Mouse (Mus musculus) forebrain, postnatal 0 days (tissue): ENCODE measurements around the gene Trim63. TPM values are rescaled to one million over a fixed set of nuclear protein-coding genes. Genes with fewer than 3 reads are reported as not detected.

ENCODE experiments used
- ATAC-seq: fragments of 200-750 bp; cut with Nextera tagmentation; 2 replicates; pipeline ENCODE4 v1.8.0; 2017; ENCODE audit warnings: mild to moderate bottlenecking, moderate library complexity
- DNase-seq: peaks from one replicate; pipeline ENCODE4 v3.0.0-alpha.2; 2015
- H3K27ac ChIP-seq: fragments of 300-500 bp; sonication (generic); 2 replicates; pipeline ENCODE4 v1.5.1; 2014; ENCODE audit warnings: low read depth, mild to moderate bottlenecking, antibody characterized with exemption, low read length, moderate library complexity, mixed read lengths
- H3K27me3 ChIP-seq: fragments of 300-500 bp; sonication (generic); 2 replicates; pipeline ENCODE4 v1.6.1; 2014; ENCODE audit warnings: mild to moderate bottlenecking, low read length, mixed read lengths; ENCODE audit not compliant: insufficient read depth
- H3K36me3 ChIP-seq: fragments of 300-500 bp; sonication (generic); 2 replicates; pipeline ENCODE4 v1.6.1; 2014; ENCODE audit warnings: mild to moderate bottlenecking, moderate library complexity; ENCODE audit not compliant: insufficient read depth
- H3K4me1 ChIP-seq: fragments of 300-500 bp; sonication (generic); 2 replicates; pipeline ENCODE4 v1.6.1; 2014; ENCODE audit warnings: antibody characterized with exemption; ENCODE audit not compliant: insufficient read depth
- H3K4me2 ChIP-seq: fragments of 300-500 bp; sonication (generic); 2 replicates; pipeline ENCODE4 v1.6.1; 2014; ENCODE audit warnings: low read depth, mild to moderate bottlenecking, moderate library complexity
- H3K4me3 ChIP-seq: fragments of 300-500 bp; sonication (generic); 2 replicates; pipeline ENCODE4 v1.5.1; 2014; ENCODE audit warnings: low read depth, low read length, mixed read lengths
- H3K9ac ChIP-seq: fragments of 300-500 bp; sonication (generic); 2 replicates; pipeline ENCODE4 v1.6.1; 2014; ENCODE audit warnings: mild to moderate bottlenecking
- H3K9me3 ChIP-seq: fragments of 300-500 bp; sonication (generic); 2 replicates; pipeline ENCODE4 v1.6.1; 2016; ENCODE audit warnings: low read length
- CTCF ChIP-seq: sonication (generic); IDR thresholded peaks from 2 replicates; pipeline ENCODE4 v1.5.1; 2016; ENCODE audit warnings: antibody characterized with exemption, control low read depth, low read depth
- WGBS: fragments of 180-500 bp; shearing (Covaris S2); extraction: QIAGEN DNeasy Blood & Tissue Kit; methylation state at CpG from one replicate; pipeline ENCODE4 v1.1.7; 2014; 5-methylcytosine and 5-hydroxymethylcytosine counted together
- polyA plus RNA-seq: library from polyadenylated mRNA; unstranded; fragments of >200 nt; fragmentation: Nextera tagmentation; extraction: Ambion mirVana; gene quantifications from 2 replicates; pipeline ENCODE4 v1.2.1, GENCODE M21; 2015
- total RNA-seq: library from RNA; depleted of rRNA; stranded (reverse); fragments of >200 nt; gene quantifications from 2 replicates; pipeline ENCODE4 v1.2.3, GENCODE M21; 2014

Gene Trim63
- total and polyA plus RNA-seq, 2 experiments from 2014 or later = 0.18 to 1.5 TPM

- ATAC-seq = no peak
- WGBS = 8% methylated on average over 14 of the region's 14 CpGs
- Histone ChIP-seq H3K27ac (no peak overlapping the region), H3K9ac (no peak overlapping the region), H3K4me2 (no peak overlapping the region), H3K4me3 (no peak overlapping the region), H3K4me1 (no peaks in the 10 kb centered on the region), H3K27me3 (no peaks in the 10 kb centered on the region), H3K9me3 (no peaks in the 10 kb centered on the region), H3K36me3 (peaks cover 20% of the 10 kb centered on the region)
- no peak for TF ChIP-seq CTCF
- no peak for DNase-seq
Observed at GRCm38 (mm10) chr4:134273417-134274345, 41.2 kb upstream of the Trim63 start.

GRCm38 (mm10) chr4:134284942-134285341 is 30.0 kb upstream of the Trim63 start:
- H3K27ac ChIP-seq = no peak overlapping the region
- DNase-seq = no peak
- peaks cover 12% of the 10 kb centered on the region; the same call in 1 of the 2 replicates for H3K4me1 ChIP-seq
- no peak for TF ChIP-seq CTCF
- ATAC-seq = no peak
- H3K9ac ChIP-seq = no peak overlapping the region
- H3K9me3 ChIP-seq = no peaks in the 10 kb centered on the region
- 93% methylated on average over 2 of the region's 2 CpGs for WGBS
- no peaks in the 10 kb centered on the region for H3K27me3 ChIP-seq
- H3K4me3 ChIP-seq = no peak overlapping the region
- no peak overlapping the region for H3K4me2 ChIP-seq
- peaks cover 17% of the 10 kb centered on the region; the same call in 1 of the 2 replicates for H3K36me3 ChIP-seq

- Histone ChIP-seq H3K36me3 (peaks cover 10% of the 10 kb centered on the region; the same call in 1 of the 2 replicates), H3K9me3 (no peaks in the 10 kb centered on the region), H3K4me2 (peak overlapping the region; percentile 74), H3K4me3 (peak overlapping the region; percentile 89), H3K27ac (peak overlapping the region; percentile 100), H3K9ac (peak overlapping the region; percentile 99), H3K27me3 (no peaks in the 10 kb centered on the region), H3K4me1 (peaks cover 12% of the 10 kb centered on the region; the same call in 1 of the 2 replicates)
- TF ChIP-seq CTCF = no peak
- WGBS = 3% methylated on average over 59 of the region's 59 CpGs
- DNase-seq = no peak
- ATAC-seq = peak; percentile 32
Observed at GRCm38 (mm10) chr4:134286226-134287167, 28.4 kb upstream of the Trim63 start.

- peak; percentile 63 for TF ChIP-seq CTCF
- peaks cover 10% of the 10 kb centered on the region; the same call in 1 of the 2 replicates for H3K36me3 ChIP-seq
- DNase-seq (peak; percentile 98), ATAC-seq (peak; percentile 97)
- WGBS = 0% methylated on average over 36 of the region's 59 CpGs
- no peaks in the 10 kb centered on the region for H3K27me3 ChIP-seq
- H3K4me1 ChIP-seq = peaks cover 12% of the 10 kb centered on the region; the same call in 1 of the 2 replicates
- peak overlapping the region; percentile 83 for H3K4me2 ChIP-seq
- H3K27ac ChIP-seq = peak overlapping the region; percentile 100
- peak overlapping the region; percentile 89 for H3K4me3 ChIP-seq
- H3K9ac ChIP-seq = peak overlapping the region; percentile 99
- H3K9me3 ChIP-seq = no peaks in the 10 kb centered on the region
Observed at GRCm38 (mm10) chr4:134287168-134287564, 27.8 kb upstream of the Trim63 start.

GRCm38 (mm10) chr4:134287575-134288025 is 27.3 kb upstream of the Trim63 start, which contains the start of gene Pdik1l:
Gene Pdik1l, minus strand, starts transcription at chr4:134287895.
- peak within 1 kb of the TSS; percentile 83 for H3K4me2 ChIP-seq
- H3K27me3 ChIP-seq = no peaks in the 10 kb centered on the region
- ATAC-seq = peak; percentile 76
- TF ChIP-seq CTCF = no peak
- peaks cover 10% of the 10 kb centered on the region; the same call in 1 of the 2 replicates for H3K36me3 ChIP-seq
- 2% methylated on average over 40 of the region's 43 CpGs for WGBS
- H3K4me3 ChIP-seq = peak within 1 kb of the TSS; percentile 89
- H3K27ac ChIP-seq = peak within 1 kb of the TSS; percentile 100
- H3K9me3 ChIP-seq = no peaks in the 10 kb centered on the region
- H3K4me1 ChIP-seq = peaks cover 12% of the 10 kb centered on the region; the same call in 1 of the 2 replicates
- H3K9ac ChIP-seq = peak within 1 kb of the TSS; percentile 99
- peak; percentile 85 for DNase-seq

- TF ChIP-seq CTCF = no peak
- Histone ChIP-seq H3K4me2 (peak overlapping the region; percentile 83), H3K4me1 (peaks cover 12% of the 10 kb centered on the region; the same call in 1 of the 2 replicates), H3K36me3 (peaks cover 7% of the 10 kb centered on the region; the same call in 1 of the 2 replicates), H3K27ac (peak overlapping the region; percentile 100), H3K9me3 (no peaks in the 10 kb centered on the region), H3K27me3 (no peaks in the 10 kb centered on the region), H3K4me3 (peak overlapping the region; percentile 89), H3K9ac (peak overlapping the region; percentile 99)
- 52% methylated on average over 11 of the region's 11 CpGs for WGBS
- DNase-seq (no peak), ATAC-seq (no peak)
Observed at GRCm38 (mm10) chr4:134288397-134289256, 26.3 kb upstream of the Trim63 start.
